Mouse (Mus musculus) embryonic facial prominence, embryonic 14.5 days (tissue): ENCODE data around the gene Ankrd6. TPM values are rescaled to one million over a fixed set of nuclear protein-coding genes. Genes with fewer than 3 reads are reported as not detected.

Experiments
- ATAC-seq: fragments of 200-750 bp; cut with Nextera tagmentation; 2 replicates; pipeline ENCODE4 v1.8.0; 2017; ENCODE audit warnings: low read depth, moderate number of reproducible peaks, moderate TSS enrichment
- DNase-seq: peaks from one replicate; pipeline ENCODE4 v3.0.0-alpha.2; 2015; ENCODE audit warnings: low spot score
- H3K27ac ChIP-seq: fragments of 300-500 bp; sonication (generic); replicated peaks from 2 replicates; pipeline ENCODE4 v1.5.1; 2014; ENCODE audit warnings: low read depth, mild to moderate bottlenecking, low read length, moderate library complexity
- H3K27me3 ChIP-seq: fragments of 300-500 bp; sonication (generic); replicated peaks from 2 replicates; pipeline ENCODE4 v1.6.1; 2014; ENCODE audit warnings: low read length; ENCODE audit not compliant: control insufficient read depth, insufficient read depth
- H3K36me3 ChIP-seq: fragments of 300-500 bp; sonication (generic); 2 replicates; pipeline ENCODE4 v1.6.1; 2014; ENCODE audit warnings: low read length, mixed read lengths; ENCODE audit not compliant: control insufficient read depth, insufficient read depth
- H3K4me1 ChIP-seq: fragments of 300-500 bp; sonication (generic); 2 replicates; pipeline ENCODE4 v1.6.1; 2014; ENCODE audit warnings: antibody characterized with exemption, low read length; ENCODE audit not compliant: control insufficient read depth, insufficient read depth
- H3K4me2 ChIP-seq: fragments of 300-500 bp; sonication (generic); 2 replicates; pipeline ENCODE4 v1.6.1; 2014; ENCODE audit warnings: low read depth, mild to moderate bottlenecking, low read length, moderate library complexity, mixed read lengths
- H3K4me3 ChIP-seq: fragments of 300-500 bp; sonication (generic); 2 replicates; pipeline ENCODE4 v1.5.1; 2014; ENCODE audit warnings: low read depth, mild to moderate bottlenecking, low read length
- H3K9ac ChIP-seq: fragments of 300-500 bp; sonication (generic); 2 replicates; pipeline ENCODE4 v1.6.1; 2014; ENCODE audit warnings: low read depth, mild to moderate bottlenecking, low read length, moderate library complexity, mixed read lengths
- H3K9me3 ChIP-seq: fragments of 300-500 bp; sonication (generic); 2 replicates; pipeline ENCODE4 v1.6.1; 2016; ENCODE audit warnings: low read length; ENCODE audit not compliant: control insufficient read depth
- WGBS: fragments of 180-500 bp; shearing (Covaris S2); extraction: QIAGEN DNeasy Blood & Tissue Kit; methylation state at CpG from one replicate; pipeline ENCODE4 v1.1.7; 2014; 5-methylcytosine and 5-hydroxymethylcytosine counted together
- polyA plus RNA-seq: library from polyadenylated mRNA; unstranded; fragments of >200 nt; fragmentation: Nextera tagmentation; extraction: Ambion mirVana; gene quantifications from 2 replicates; pipeline ENCODE4 v1.2.1, GENCODE M21; 2014

Ankrd6 gene
- 11.0 and 11.2 TPM in 2 replicates for polyA plus RNA-seq

GRCm38 (mm10) chr4:32950356-32951034, at the start of gene Ankrd6:
Gene Ankrd6 (minus strand): TSS chr4:32950841.
- under 1% methylated on average over 24 of the region's 66 CpGs for WGBS
- no peak within 1 kb of the TSS for H3K27ac ChIP-seq
- peak within 1 kb of the TSS; percentile 75 for H3K4me3 ChIP-seq
- H3K4me2 ChIP-seq, result peak within 1 kb of the TSS; percentile 93
- ATAC-seq (peak; percentile 89), DNase-seq (peak; percentile 78)
- H3K4me1 ChIP-seq, result no peaks in the 10 kb centered on the region; the same call in 1 of the 2 replicates
- no peaks in the 10 kb centered on the region for H3K36me3 ChIP-seq
- H3K9me3 ChIP-seq, result no peaks in the 10 kb centered on the region
- H3K27me3 ChIP-seq, result 0 out of 2 replicates have a peak, but pooled peaks cover 5% of the 10 kb centered on the region
- peak within 1 kb of the TSS; percentile 75 for H3K9ac ChIP-seq

- Histone ChIP-seq H3K9ac (no peak overlapping the region), H3K4me3 (no peak overlapping the region), H3K36me3 (no peaks in the 10 kb centered on the region), H3K27ac (no peak overlapping the region), H3K27me3 (no peaks in the 10 kb centered on the region), H3K4me2 (no peak overlapping the region), H3K9me3 (no peaks in the 10 kb centered on the region), H3K4me1 (no peaks in the 10 kb centered on the region)
- no peak for DNase-seq
- 94% methylated on average over 8 of the region's 8 CpGs for WGBS
- no peak for ATAC-seq
These were observed 48.4 kb upstream of the Ankrd6 start for GRCm38 (mm10) chr4:32998996-32999395.

GRCm38 (mm10) chr4:32997571-32997970, 46.9 kb upstream of the Ankrd6 start:
- 77% methylated on average over 5 of the region's 5 CpGs for WGBS
- no peaks in the 10 kb centered on the region for H3K4me1 ChIP-seq
- no peak overlapping the region for H3K4me2 ChIP-seq
- no peak overlapping the region for H3K27ac ChIP-seq
- DNase-seq (no peak), ATAC-seq (no peak)
- H3K9ac ChIP-seq, result no peak overlapping the region
- no peaks in the 10 kb centered on the region for H3K27me3 ChIP-seq
- no peaks in the 10 kb centered on the region for H3K36me3 ChIP-seq
- H3K4me3 ChIP-seq, result no peak overlapping the region
- H3K9me3 ChIP-seq, result no peaks in the 10 kb centered on the region

GRCm38 (mm10) chr4:32996083-32996482, 45.4 kb upstream of the Ankrd6 start:
- H3K27ac ChIP-seq, result no peak overlapping the region
- ATAC-seq, result no peak
- no peak overlapping the region for H3K9ac ChIP-seq
- no peaks in the 10 kb centered on the region for H3K4me1 ChIP-seq
- H3K4me3 ChIP-seq, result no peak overlapping the region
- H3K27me3 ChIP-seq, result no peaks in the 10 kb centered on the region
- no peaks in the 10 kb centered on the region for H3K36me3 ChIP-seq
- DNase-seq, result no peak
- no peaks in the 10 kb centered on the region for H3K9me3 ChIP-seq
- WGBS, result 95% methylated on average over 5 of the region's 5 CpGs
- H3K4me2 ChIP-seq, result no peak overlapping the region

GRCm38 (mm10) chr4:32994168-32994567, 43.5 kb upstream of the Ankrd6 start:
- H3K27ac ChIP-seq, result no peak overlapping the region
- no peaks in the 10 kb centered on the region for H3K9me3 ChIP-seq
- no peaks in the 10 kb centered on the region for H3K36me3 ChIP-seq
- WGBS, result 72% methylated on average over 3 of the region's 3 CpGs
- no peaks in the 10 kb centered on the region for H3K27me3 ChIP-seq
- no peak overlapping the region for H3K9ac ChIP-seq
- ATAC-seq (no peak), DNase-seq (no peak)
- H3K4me2 ChIP-seq, result no peak overlapping the region
- H3K4me3 ChIP-seq, result no peak overlapping the region
- no peaks in the 10 kb centered on the region for H3K4me1 ChIP-seq

- H3K27me3 ChIP-seq, result no peaks in the 10 kb centered on the region
- 0 out of 2 replicates have a peak, but pooled peaks cover 4% of the 10 kb centered on the region for H3K4me1 ChIP-seq
- 71% methylated on average over 2 of the region's 2 CpGs for whole genome bisulfite sequencing
- no peak overlapping the region for H3K4me2 ChIP-seq
- no peak overlapping the region for H3K4me3 ChIP-seq
- no peak overlapping the region for H3K27ac ChIP-seq
- H3K9me3 ChIP-seq, result no peaks in the 10 kb centered on the region
- DNase-seq (no peak), ATAC-seq (no peak)
- H3K9ac ChIP-seq, result no peak overlapping the region
- no peaks in the 10 kb centered on the region for H3K36me3 ChIP-seq
These were observed 38.7 kb upstream of the Ankrd6 start for GRCm38 (mm10) chr4:32989346-32989745.

- no peaks in the 10 kb centered on the region for H3K9me3 ChIP-seq
- 59% methylated on average over 3 of the region's 3 CpGs for WGBS
These were observed 36.4 kb upstream of the Ankrd6 start for GRCm38 (mm10) chr4:32987006-32987405.

GRCm38 (mm10) chr4:32985684-32986083, 35.0 kb upstream of the Ankrd6 start:
- Histone ChIP-seq H3K36me3 (no peaks in the 10 kb centered on the region), H3K27ac (no peak overlapping the region), H3K27me3 (peaks cover 7% of the 10 kb centered on the region; the same call in 1 of the 2 replicates), H3K4me3 (0 out of 2 replicates have a peak overlapping the region, but pooled peaks have one; percentile 78), H3K4me2 (peak overlapping the region; percentile 100; the same call in 1 of the 2 replicates), H3K4me1 (0 out of 2 replicates have a peak, but pooled peaks cover 4% of the 10 kb centered on the region), H3K9ac (no peak overlapping the region), H3K9me3 (no peaks in the 10 kb centered on the region)
- DNase-seq, result no peak
- ATAC-seq, result no peak
- 14% methylated on average over 3 of the region's 3 CpGs for WGBS

More at GRCm38 (mm10) chr4:32987006-32987405, 36.4 kb upstream of the Ankrd6 start:
- H3K36me3 ChIP-seq, result no peaks in the 10 kb centered on the region
- DNase-seq, result peak; percentile 8
- H3K4me1 ChIP-seq, result 0 out of 2 replicates have a peak, but pooled peaks cover 4% of the 10 kb centered on the region
- H3K4me3 ChIP-seq, result no peak overlapping the region
- no peak for ATAC-seq
- H3K4me2 ChIP-seq, result no peak overlapping the region
- H3K27ac ChIP-seq, result no peak overlapping the region
- H3K27me3 ChIP-seq, result no peaks in the 10 kb centered on the region
- no peak overlapping the region for H3K9ac ChIP-seq
